Mouse (Mus musculus): ENCODE measurements around the gene Olfr288.

The Olfr288 gene

DNA sequence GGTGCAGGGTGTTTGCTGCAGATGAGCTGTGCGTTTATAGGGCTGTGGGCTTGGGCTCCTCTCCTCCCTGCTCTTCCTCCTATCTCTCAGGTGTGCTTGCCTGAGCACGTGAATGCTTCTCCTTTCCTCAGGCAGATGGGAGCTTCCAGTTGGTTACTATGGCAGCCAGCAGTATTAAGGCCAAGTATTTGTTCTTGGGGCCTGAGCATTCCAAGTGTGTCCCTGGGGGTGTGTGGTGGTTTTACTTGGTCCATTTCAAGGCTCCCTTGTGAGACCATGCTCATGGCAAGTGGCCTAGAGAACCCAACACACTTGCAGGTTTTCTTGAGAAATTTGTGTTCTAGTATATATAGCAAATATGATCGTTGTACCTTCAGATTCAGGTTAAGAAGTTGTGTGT is at the start of gene Olfr288:
TSS of gene Olfr288 (minus strand) at position 101 of the 400 bp plus-strand sequence.
- in situ Hi-C loops (cut with MboI) = no loop called here

DNA sequence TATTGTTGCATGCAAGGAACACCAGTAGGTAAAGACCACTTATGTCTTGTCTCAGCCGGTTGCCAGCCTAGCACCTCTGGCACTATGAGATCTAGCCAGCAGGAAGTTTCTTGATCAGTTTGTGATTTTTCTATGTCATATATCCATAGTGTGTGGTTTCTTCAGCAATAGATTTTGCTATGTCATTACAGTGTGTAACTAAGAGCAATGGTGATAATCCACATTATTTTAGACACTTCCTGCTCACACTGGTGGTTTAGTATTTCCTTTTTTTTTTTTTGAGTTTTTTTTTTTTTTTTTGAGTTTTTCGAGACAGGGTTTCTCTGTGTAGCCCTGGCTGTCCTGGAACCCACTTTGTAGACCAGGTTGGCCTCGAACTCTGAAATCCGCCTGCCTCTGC is 40.1 kb upstream of the Olfr288 start:
- in situ Hi-C loops (cut with MboI) = no loop called here

DNA sequence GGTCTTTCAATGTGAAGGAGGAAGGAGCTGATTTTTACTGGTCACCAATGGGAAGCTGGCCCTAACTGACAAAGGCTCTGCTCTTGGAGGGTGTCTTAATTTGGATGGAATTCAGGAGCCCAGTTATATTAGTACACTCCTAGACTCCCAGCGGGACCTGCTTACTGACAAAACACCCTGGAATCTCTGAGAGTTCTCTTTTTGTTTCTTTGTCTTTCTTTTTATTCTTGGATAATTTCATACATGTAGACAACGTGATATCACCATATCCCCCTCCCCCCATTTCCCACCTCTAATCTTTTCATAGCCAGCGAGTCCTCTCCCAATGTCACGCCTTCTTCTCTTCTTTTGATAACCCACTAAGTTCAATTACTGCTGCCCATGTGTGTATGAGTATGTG is 39.0 kb upstream of the Olfr288 start, which contains the start of gene Olfr286:
TSS of gene Olfr286 (minus strand) at position 101 of the 400 bp plus-strand sequence.
- in situ Hi-C loops (cut with MboI) = no loop called here

DNA sequence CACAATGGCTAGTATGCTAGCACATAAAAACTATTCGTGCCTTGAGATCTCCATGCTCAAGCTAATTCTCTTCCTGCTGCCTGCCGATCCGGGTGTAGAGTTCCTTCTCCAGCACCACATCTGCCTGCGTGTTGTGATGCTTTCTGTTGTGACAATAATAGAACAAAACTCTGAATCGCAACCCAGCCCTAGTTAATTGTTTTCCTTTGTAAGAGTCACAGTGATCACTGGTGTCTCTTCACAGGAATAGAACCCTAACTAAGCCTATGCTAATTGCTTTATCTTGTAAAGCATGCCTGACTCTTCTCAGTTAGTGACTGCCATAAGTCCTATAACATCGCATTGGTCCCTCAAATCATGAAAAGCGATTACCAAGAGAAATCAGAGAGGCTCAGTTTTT is 30.8 kb upstream of the Olfr288 start:
- in situ Hi-C loops (cut with MboI) = no loop called here

DNA sequence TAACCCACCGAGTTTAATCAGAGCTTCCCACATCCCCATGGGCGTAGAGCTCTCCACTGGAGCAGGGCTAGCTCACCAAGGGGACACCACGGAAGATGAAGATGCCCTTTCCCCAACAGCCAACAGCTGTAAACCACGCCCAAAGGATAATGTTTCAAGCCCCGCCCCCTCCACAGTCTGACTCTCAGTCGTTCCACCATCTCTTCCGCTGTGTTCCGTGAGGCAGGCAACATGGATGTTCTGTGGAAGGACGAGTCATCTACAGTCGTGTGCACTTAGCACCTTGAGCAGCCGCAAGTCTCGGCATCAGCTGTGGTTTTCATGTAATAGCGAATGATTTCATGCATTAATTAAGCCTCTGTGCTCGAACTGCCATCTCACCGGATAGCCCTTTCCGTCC is 30.3 kb upstream of the Olfr288 start:
- in situ Hi-C loops (cut with MboI) = no loop called here

DNA sequence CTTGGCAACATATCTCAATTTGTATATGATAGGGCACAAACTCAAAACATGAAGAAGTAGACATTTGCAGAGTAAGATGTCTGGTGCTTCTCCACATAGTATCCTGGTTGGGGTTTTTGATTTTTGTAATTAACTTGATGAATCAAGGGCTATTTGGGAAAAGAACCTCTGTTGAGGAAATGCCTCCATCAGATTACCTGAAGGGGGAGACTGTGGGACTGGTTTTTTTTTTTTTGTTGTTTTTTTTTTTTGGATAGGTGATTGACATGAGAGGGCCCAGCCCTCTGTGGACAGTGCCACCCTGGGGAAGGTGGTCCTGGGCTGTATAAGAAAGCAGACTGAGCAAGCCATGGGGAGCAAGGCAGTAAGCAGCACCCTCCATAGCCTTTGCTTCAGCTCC is 27.0 kb upstream of the Olfr288 start:
- in situ Hi-C loops (cut with MboI) = no loop called here

DNA sequence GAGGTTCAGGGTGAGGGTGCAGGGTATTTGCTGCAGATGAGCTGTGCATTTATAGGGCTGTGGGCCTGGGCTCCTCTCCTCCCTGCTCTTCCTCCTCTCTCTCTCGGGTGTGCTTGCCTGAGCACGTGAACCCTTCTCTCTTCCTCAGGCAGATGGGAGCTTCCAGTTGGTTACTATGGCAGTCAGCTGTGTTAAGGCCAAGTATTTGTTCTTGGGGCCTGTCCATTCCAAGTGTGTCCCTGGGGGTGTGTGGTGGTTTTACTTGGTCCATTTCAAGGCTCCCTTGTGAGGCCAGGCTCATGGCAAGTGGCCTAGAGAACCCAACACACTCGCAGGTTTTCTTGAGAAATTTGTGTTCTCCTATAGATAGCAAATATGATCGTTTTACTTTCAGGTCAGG is 25.5 kb upstream of the Olfr288 start, which contains the start of the genes Gm44579 and Olfr287:
TSS of gene Gm44579 (minus strand) at position 101 of the 400 bp plus-strand sequence.
TSS of gene Olfr287 (minus strand) at position 180 of the 400 bp plus-strand sequence.
- in situ Hi-C loops (cut with MboI) = no loop called here

DNA sequence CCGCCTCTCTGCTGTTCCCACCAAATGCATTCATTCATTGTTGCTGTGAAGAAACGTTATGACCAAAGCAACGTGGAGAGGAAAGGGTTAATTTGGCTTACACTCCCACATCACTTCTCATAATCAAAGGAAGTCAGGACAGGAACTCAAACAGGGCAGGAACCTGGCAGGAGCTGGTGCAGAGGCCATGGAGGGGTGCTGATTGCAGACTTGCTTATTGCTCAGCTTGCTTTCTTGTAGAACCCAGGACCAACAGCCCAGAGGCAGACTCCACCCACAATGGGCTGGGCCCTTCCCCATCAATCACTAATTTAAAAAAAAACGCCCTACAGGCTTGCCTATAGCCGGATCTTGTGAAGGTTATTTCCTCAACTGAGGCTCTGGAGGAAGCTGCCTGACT is 18.8 kb upstream of the Olfr288 start:
- in situ Hi-C loops (cut with MboI) = no loop called here

DNA sequence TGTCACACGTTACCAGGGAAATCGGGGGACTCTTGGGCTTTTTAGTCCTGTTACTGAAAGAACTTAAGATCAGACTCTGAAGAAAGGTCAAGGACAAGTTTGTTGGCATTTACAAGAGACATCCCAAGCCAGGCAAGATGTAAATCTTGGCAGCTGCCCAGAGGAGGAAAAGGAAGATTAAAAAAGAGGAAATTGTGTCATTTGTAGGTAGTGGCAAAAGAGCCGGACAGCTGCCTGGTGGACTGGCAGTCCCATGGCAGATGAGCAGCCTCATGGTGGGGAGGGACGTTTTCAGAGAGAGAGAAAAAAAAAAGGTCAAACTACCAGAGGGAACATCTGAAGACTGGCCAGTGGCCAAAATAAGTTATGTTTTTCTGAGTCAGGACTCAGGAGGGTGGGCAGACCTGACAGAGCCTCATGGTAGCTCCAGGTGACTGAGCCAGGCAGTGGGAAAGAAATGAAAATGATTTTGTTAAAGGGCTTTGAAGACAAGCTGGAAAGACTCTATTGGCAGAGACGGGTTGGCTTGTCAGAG is 18.1 kb upstream of the Olfr288 start:
- in situ Hi-C loops (cut with MboI) = no loop called here

DNA sequence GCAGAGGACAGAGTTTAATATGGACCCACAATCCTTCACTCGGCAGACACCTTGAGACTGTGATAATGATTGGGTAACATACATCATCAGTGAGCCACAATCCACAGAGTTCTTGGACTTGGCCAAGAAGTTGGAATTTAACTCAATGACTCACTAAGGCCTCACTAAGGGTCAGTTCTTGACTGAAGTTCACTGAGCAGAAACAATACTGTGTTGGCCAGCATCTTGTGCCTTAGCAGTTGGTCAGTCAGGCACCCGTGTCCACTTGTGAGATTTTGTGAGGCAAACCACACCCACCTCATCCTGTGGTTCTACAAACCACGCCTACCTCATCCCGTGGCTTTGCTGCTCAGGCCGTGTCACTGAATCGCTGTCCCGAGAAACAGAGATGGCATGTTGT is 14.3 kb upstream of the Olfr288 start:
- in situ Hi-C loops (cut with MboI) = no loop called here

DNA sequence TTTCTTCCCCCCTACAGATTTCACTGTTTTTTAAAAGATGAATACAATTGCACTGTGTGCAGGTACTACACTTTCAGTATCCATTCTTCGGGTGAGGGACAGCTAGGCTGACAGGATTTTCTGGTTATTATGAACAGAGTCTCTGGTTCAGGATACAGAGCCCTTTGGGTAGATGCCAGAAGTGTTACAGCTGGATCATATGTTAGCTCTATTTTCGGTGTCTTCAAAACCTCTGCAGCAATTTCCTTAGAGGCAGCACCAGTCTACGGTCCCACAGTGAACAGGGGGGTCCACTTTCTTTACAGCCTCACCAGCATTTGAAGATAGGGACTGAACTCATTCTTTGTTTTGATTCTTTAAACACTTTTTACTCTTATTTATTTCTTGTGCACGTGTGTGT is 10.9 kb downstream of the Olfr288 start:
- in situ Hi-C loops (cut with MboI) = no loop called here

DNA sequence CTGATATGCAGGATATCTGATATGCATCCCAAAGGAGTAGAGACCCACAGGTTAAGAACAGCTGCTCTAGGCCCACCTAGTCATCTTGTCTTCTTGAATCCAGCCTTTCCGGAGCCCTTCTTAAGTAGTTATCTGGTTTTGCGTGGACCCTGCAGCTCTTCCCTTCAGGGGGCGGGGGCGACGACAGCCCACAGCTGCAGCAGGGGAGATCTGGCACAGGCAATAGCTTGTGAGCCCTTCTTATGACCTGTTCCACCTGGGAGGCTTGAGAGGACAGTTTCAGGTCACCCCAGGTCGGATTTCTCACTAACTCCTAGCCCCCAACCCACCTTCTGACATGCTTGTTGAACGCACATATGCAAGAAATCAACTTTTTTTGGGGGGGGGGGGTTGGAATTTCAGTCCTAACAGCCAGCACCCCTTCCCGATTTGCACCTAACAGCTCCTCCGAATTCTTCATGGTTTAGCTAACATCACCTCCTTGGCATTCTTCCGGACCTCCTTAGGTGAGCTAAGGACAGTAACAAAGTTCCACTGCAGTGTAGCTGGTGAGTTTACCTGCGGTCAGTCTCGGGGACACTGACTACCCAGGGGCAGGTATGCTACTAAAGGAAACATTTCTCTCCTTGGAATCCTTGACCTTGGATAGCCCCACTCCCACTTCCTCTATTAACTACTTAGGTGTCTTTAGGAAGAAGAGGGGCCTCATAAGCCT is 13.3 kb downstream of the Olfr288 start:
- in situ Hi-C loops (cut with MboI) = no loop called here

DNA sequence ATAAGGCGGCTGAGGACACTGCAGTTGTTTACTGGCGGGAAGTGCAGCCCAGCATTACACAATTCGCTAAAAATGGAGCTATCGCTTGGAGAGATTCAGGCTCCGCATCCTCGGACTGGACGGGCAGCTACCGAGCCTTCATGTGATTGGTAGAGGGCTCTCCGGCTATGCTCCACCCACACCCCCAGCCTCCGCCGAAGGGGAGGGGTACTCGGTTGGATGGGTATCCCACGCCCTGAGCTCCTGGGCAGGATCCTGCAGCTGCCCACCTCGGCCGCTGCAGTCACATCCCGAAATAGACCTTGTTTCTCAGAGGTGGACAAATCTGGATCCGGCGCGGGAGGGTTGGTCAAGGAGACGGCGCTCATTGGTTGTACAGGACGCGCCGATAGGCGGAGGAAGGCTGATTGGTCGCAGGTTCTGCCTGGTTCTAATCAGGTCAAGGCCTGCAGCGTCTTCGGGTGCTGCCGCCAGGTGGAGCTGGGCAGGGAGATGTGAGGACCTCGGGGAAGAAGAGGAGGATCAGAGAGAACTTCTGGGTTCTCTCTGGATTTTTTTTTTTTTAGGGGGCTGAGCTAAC is 14.1 kb downstream of the Olfr288 start:
- in situ Hi-C loops (cut with MboI) = no loop called here

DNA sequence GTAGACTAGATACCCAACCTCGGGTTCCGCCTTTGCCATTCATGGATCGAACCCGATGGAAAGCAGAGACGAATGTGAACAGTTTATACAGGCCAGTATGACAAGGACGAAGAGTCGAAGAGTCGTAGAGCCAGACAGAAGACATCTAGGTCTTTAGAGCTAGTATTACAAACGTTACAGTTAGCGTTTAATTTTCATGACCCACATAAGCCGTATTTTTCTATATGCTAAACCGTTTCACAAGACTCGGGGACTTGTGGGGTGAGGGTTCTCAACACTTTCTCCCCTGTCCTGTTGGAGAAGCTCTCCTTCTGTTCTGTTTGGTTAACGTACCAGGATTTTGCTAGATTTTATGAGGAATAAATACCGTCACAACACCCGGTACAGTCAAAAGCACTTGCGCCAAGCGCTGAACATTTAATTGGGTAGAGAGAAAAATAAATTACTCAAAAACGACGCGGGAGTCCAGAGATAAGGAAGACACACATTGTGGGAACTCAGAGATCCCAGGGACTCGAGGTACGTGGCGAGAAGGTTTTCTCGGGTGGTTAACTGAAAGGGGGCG is 14.7 kb downstream of the Olfr288 start:
- in situ Hi-C loops (cut with MboI) = no loop called here

DNA sequence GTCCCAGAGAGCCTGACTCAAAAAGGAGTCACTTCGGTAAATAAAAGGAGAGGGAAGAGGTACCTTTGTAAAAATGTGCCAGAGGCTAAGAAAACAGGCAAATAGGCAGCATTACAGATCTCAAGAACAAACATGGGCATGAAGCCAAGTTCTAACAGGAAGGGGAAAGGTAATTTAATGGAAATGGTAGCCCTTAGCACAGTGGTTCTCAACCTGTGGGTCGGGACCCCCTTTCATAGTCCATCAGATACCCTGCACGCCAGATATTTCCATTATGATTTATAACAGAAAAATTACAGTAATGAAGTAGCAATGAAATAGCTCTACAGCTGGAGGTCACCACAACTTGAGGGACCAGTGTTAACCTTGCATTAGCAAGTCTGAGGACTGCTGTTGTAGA is 18.0 kb downstream of the Olfr288 start:
- in situ Hi-C loops (cut with MboI) = no loop called here

DNA sequence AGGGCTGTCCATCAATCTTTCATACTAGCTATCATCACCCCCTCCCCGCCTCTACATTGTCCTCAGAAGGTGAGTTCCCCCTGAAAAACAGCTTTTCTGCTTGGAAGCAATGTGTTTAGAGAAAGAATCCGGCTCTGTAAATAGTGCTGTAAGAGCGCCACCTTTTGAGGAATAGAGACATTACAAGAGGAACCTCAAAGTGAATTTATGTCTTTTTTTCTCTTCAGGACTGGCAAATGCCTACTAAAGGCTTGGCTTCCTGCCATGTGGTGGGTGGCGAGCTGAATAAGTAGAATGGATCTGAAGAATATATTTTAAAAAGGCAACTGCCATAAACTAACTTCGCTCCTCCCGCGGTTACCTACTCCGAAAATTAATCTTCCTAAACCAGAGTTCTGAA is 21.5 kb downstream of the Olfr288 start:
- in situ Hi-C loops (cut with MboI) = no loop called here

DNA sequence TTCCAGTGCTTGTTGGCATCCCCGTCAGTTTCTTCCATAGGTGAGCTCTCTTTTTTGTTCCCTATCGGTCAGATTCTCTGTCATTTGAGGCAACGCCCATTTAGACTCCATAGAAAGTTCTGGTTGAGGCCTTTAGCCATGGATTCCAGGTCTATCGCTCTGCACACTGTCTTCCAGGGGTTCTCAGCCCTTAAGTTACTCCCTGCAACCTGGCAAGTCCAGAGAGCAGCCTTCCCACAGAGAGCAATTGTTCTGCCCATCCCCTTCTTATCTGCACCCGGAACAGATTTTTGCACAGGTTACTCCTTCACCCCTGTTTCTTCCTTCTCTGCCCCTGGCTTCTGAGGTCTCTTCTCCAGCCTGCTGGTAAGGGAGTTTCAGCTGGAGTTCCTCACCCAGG is 23.2 kb downstream of the Olfr288 start:
- in situ Hi-C loops (cut with MboI) = no loop called here

DNA sequence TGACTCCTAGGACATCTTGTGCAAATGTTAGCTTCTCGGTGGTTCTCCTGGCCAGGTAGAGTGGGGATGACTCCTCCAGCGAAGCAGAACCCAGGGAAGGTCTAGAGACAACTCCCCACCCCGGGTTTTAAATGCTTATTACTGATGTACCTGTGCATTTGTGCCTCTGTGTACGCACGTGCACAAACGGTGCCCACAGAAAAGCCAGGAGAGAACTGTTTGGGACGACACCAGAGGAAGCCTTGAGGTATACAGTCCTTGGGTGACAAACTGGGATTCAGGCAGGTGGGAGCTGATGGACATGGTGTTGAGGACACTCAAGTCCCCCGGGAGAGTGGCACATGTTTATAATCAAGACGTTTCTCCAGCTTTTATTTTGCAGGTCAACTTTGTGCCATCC is 24.4 kb downstream of the Olfr288 start:
- in situ Hi-C loops (cut with MboI) = no loop called here

DNA sequence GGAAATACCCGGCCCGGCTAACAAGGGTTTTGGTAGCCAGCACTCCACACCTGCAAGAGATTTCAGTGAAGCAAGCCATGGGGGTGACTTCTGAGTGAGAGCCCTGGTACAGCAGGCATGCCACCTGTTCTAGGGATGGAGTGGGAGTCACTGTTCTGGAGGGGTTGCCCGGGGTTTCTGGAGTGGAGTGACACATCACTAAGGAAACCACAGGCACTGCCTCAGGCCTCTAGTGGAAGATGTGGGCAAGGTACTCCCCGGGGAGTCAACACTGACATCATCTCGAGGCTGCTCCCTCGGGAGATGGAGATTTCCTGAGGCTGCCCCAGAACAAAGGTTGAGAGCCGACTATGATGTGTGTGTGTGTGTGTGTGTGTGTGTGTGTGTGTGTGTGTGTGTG is 25.0 kb downstream of the Olfr288 start:
- in situ Hi-C loops (cut with MboI) = no loop called here

DNA sequence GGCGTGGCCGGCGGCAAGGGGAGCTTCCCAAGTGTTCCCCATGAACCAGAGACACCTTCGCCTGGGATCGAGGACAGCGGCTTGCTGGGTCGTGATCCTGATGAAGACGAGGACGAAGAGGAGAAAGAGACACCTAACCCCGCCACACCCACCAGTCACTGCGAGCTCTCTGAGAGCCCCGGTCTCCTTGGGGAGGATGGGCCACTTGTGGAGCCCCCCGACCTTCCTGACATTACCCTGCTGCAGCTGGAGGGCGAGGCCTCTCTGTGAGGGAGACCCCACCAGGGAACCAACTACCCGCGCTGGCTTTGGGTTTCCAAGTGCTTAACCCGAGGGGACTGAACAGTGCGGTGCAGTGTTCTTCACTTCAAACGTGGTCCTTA is 26.7 kb downstream of the Olfr288 start:
- in situ Hi-C loops (cut with MboI) = no loop called here

DNA sequence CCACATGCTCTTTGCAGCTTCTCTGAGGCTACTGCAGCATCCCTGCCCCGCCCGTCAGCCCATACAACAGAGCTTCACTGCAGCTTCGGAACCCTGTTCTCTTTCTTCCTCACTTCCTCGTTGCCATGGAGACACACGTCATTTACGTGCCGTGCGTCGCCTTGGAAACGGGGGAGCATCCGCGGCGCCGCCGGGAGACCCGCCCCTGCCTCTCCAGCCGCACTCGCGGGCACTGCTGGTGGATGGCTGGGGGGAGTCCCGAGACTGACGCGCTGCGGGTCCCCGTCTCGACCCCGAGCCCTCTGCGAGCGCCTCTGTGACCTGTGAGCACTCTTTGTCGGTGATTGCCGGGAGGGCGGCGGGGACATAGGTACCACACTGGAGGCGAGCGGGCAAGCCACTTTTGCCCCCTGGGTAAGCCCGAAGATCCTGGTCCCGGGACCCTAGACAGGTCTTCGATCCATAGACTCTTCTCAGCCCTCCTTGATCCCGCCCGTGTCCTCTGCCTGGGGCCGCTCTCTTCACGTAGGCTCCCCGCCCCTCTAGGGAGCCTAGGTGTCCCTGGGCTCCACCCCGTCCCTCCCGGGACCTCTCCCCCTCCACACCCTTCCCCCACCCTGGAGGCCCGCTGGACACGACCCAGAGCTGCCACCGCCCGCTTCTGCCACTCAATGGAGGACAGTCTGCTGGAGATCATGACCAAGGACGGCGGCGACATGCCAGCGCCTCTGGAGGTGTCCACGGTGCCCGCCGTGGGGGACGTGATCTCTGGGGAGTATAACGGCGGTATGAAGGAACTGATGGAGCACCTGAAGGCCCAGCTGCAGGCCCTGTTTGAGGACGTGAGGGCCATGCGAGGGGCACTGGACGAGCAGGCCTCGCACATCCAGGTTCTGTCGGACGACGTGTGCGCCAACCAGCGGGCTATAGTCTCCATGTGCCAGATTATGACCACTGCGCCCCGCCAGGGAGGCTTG is 27.4 kb downstream of the Olfr288 start:
- in situ Hi-C loops (cut with MboI) = no loop called here
